Mouse (Mus musculus): ENCODE results near the gene Bckdhb.
"Not testable (repeated sequence)": the region's sequence is repeated elsewhere in the genome, so short reads cannot be mapped to it uniquely, and the experiment has no call there.

Bckdhb gene

GRCm38 (mm10) chr9:83963296-83963695, 38.4 kb downstream of the Bckdhb start:
- no peak for DNase-seq (ENCODE audit: low spot score)

GRCm38 (mm10) chr9:83964376-83964775, 39.4 kb downstream of the Bckdhb start:
- no peak for DNase-seq (ENCODE audit: low spot score)

GRCm38 (mm10) chr9:83967439-83968050, 42.6 kb downstream of the Bckdhb start:
- no peak for DNase-seq (ENCODE audit: low spot score)

GRCm38 (mm10) chr9:83969326-83969725, 44.4 kb downstream of the Bckdhb start:
- DNase-seq (ENCODE audit: low spot score) = no peak

- DNase-seq (ENCODE audit: low spot score) = no peak
These were observed 48.5 kb downstream of the Bckdhb start for GRCm38 (mm10) chr9:83973467-83973866.

- DNase-seq (ENCODE audit: low spot score) = no peak
These were observed 50.9 kb downstream of the Bckdhb start for GRCm38 (mm10) chr9:83975811-83976210.

GRCm38 (mm10) chr9:83981234-83981633, 56.3 kb downstream of the Bckdhb start:
- no peak for DNase-seq (ENCODE audit: low spot score)

- no peak for DNase-seq (ENCODE audit: low spot score)
These were observed 84.0 kb downstream of the Bckdhb start for GRCm38 (mm10) chr9:84008961-84009360.

GRCm38 (mm10) chr9:84011146-84011545, 86.2 kb downstream of the Bckdhb start:
- no peak for DNase-seq (ENCODE audit: low spot score)

- not testable (repeated sequence) for DNase-seq (ENCODE audit: low spot score)
These were observed 93.2 kb downstream of the Bckdhb start for GRCm38 (mm10) chr9:84018141-84018540.

GRCm38 (mm10) chr9:84019627-84020026, 94.7 kb downstream of the Bckdhb start:
- DNase-seq (ENCODE audit: low spot score) = no peak

GRCm38 (mm10) chr9:84021189-84021588, 96.2 kb downstream of the Bckdhb start:
- DNase-seq (ENCODE audit: low spot score) = no peak

- no peak for DNase-seq (ENCODE audit: low spot score)
These were observed 103.2 kb downstream of the Bckdhb start for GRCm38 (mm10) chr9:84028120-84028519.

- no peak for DNase-seq (ENCODE audit: low spot score)
These were observed 105.8 kb downstream of the Bckdhb start for GRCm38 (mm10) chr9:84030691-84031290.

- no peak for DNase-seq (ENCODE audit: low spot score)
These were observed 106.5 kb downstream of the Bckdhb start for GRCm38 (mm10) chr9:84031406-84031805.

- DNase-seq (ENCODE audit: low spot score) = no peak
These were observed 107.9 kb downstream of the Bckdhb start for GRCm38 (mm10) chr9:84032669-84033341.

GRCm38 (mm10) chr9:84036046-84036445, 111.1 kb downstream of the Bckdhb start:
- DNase-seq (ENCODE audit: low spot score) = no peak

- DNase-seq (ENCODE audit: low spot score) = no peak
These were observed 112.3 kb downstream of the Bckdhb start for GRCm38 (mm10) chr9:84037224-84037623.

- DNase-seq (ENCODE audit: low spot score) = no peak
These were observed 114.0 kb downstream of the Bckdhb start for GRCm38 (mm10) chr9:84038946-84039345.

- no peak for DNase-seq (ENCODE audit: low spot score)
These were observed 115.4 kb downstream of the Bckdhb start for GRCm38 (mm10) chr9:84040376-84040775.

- DNase-seq (ENCODE audit: low spot score) = no peak
These were observed 116.8 kb downstream of the Bckdhb start for GRCm38 (mm10) chr9:84041631-84042277.

GRCm38 (mm10) chr9:84042539-84042938, 117.6 kb downstream of the Bckdhb start:
- no peak for DNase-seq (ENCODE audit: low spot score)

GRCm38 (mm10) chr9:84044136-84044535, 119.2 kb downstream of the Bckdhb start:
- DNase-seq (ENCODE audit: low spot score) = no peak

All from urinary bladder, postnatal 10 days (tissue).